Mouse (Mus musculus): ENCODE data around the gene Dpf3. TPM values are rescaled to one million over a fixed set of nuclear protein-coding genes. Genes with fewer than 3 reads are reported as not detected.
A peak's percentile ranks its signal among the peaks of the same experiment; 100 is the strongest.

The Dpf3 gene
- 5.2 to 5.5 TPM (median 5.3 TPM) in 3 replicates for total RNA-seq (2017)

- ATAC-seq (replicated peaks; ENCODE audit: insufficient number of reproducible peaks, low FRiP score, low TSS enrichment, poor library complexity, severe bottlenecking): peak; percentile 94
Measured at GRCm38 (mm10) chr12:83487476-83487991, at the start of gene Dpf3. TSS of gene Dpf3 (minus strand) at chr12:83487716.

GRCm38 (mm10) chr12:83536039-83536438 lies 48.5 kb upstream of the Dpf3 start:
- no peak for ATAC-seq (replicated peaks; ENCODE audit: insufficient number of reproducible peaks, low FRiP score, low TSS enrichment, poor library complexity, severe bottlenecking)

- ATAC-seq (replicated peaks; ENCODE audit: insufficient number of reproducible peaks, low FRiP score, low TSS enrichment, poor library complexity, severe bottlenecking): no peak
Measured at GRCm38 (mm10) chr12:83535428-83535827, 47.9 kb upstream of the Dpf3 start.

- ATAC-seq (replicated peaks; ENCODE audit: insufficient number of reproducible peaks, low FRiP score, low TSS enrichment, poor library complexity, severe bottlenecking): no peak
Measured at GRCm38 (mm10) chr12:83534190-83534589, 46.7 kb upstream of the Dpf3 start.

DNA sequence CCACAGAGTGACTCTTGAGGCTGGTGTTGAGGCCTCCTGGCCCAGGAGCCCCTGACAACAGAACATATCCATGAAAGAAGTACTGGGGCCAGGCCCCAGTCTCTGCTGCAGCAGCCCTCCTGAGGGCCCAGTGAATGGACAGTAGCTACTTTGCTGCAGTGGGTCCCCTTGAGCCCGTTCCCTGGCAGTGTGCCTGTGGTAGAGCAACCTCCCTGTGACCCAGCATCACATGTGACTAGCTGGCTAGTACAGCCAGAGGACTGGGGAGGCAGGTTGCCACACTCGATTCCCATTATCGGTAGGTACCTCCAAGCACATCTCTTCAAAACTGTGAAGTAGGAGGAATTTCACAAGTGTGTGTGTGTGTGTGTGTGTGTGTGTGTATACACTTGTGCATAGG lies 45.5 kb upstream of the Dpf3 start:
- no peak for ATAC-seq (replicated peaks; ENCODE audit: insufficient number of reproducible peaks, low FRiP score, low TSS enrichment, poor library complexity, severe bottlenecking)

GRCm38 (mm10) chr12:83531992-83532391 lies 44.5 kb upstream of the Dpf3 start:
- no peak for ATAC-seq (replicated peaks; ENCODE audit: insufficient number of reproducible peaks, low FRiP score, low TSS enrichment, poor library complexity, severe bottlenecking)

DNA sequence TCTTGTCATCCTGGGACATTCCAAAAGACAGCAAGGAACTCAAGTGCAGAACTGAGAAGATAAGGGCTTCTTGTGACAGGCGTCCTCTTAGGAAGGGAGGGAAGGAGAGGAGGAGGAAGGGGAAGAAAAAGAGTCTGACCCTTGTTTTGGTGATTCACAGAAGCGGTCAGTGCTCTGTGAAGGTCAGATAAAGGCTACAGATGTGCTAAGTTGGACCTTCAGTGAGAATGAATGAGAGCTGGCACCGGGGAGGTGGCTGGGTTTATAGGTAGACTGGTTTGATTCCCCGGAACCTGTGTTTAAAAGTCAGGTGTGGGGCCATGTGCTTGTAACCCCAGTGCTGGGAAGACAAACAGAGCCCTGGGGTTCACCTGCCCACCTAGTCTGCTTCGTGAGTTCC lies 41.1 kb upstream of the Dpf3 start:
- no peak for ATAC-seq (replicated peaks; ENCODE audit: insufficient number of reproducible peaks, low FRiP score, low TSS enrichment, poor library complexity, severe bottlenecking)

DNA sequence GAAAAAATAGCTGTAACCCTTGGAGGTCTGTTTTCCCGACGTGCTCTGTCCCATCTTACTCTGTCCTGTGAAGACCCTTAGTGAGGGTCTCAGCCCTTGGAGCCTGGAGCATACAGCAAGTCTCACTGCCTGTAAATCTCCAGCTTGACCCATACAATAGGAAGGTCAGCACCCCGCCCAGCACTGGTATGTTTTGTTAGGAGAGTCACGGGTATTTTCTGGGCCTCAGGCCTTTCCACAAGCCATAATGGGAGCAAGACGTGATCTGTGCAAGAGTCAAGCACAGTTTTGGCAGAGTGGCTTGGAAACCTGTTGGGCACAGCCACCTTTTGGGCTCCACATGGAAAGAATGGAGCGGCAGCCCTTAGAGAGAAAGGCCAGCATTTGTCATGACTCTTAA lies 40.3 kb upstream of the Dpf3 start:
- no peak for ATAC-seq (replicated peaks; ENCODE audit: insufficient number of reproducible peaks, low FRiP score, low TSS enrichment, poor library complexity, severe bottlenecking)

DNA sequence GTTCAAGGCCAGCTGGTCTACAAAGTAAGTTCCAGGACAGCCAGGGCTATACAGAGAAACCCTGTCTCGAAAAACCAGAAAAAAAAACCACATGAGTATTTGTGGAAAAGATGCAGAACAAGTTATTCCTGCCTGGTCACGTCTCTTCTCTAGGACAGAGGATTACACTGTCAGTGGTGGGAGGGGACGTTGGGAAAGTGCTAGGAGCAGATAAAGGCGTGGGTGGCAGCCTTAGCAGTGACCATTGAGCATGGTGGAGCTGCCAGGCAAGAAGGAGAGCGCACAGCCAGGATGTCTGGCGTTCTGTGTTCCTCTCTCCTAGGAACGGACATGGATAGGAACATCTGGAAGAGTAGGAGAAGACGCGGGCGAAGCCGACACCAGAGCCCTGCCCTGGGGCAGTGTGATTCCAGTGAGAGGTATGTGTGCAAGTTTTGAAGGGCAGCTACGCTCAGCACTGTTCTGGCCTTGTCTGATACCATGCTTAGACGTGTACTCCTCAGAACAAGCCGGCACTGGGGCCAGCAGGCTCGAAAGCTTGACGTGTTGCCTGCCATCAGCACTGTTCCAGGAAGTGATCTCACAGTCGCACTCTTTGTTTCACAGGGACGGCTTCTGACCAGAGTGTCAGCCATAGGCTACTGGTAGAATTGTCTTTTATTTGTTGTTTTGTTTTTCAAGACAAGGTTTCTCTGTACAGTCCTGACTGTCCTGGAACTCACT lies 38.5 kb upstream of the Dpf3 start:
- ATAC-seq (replicated peaks; ENCODE audit: insufficient number of reproducible peaks, low FRiP score, low TSS enrichment, poor library complexity, severe bottlenecking): no peak

DNA sequence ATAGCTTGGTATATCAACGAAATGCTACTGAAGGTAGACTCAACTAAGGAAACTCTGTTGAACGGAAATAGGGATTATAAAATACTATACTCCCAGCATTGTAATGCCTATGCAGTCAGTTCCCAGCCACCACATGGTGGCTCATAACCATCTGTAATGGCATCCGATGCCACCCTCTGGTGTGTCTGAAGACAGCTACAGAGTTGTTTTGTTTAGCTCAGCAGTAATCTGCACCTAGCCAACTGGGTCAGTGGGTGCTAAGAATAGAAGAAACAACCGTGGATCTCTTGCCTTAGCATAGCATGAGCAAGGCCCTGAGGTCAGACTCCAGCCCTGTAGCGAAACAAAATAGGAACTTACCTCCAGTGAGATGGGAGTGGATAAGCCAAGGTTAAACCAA lies 36.8 kb upstream of the Dpf3 start:
- ATAC-seq (replicated peaks; ENCODE audit: insufficient number of reproducible peaks, low FRiP score, low TSS enrichment, poor library complexity, severe bottlenecking): no peak

DNA sequence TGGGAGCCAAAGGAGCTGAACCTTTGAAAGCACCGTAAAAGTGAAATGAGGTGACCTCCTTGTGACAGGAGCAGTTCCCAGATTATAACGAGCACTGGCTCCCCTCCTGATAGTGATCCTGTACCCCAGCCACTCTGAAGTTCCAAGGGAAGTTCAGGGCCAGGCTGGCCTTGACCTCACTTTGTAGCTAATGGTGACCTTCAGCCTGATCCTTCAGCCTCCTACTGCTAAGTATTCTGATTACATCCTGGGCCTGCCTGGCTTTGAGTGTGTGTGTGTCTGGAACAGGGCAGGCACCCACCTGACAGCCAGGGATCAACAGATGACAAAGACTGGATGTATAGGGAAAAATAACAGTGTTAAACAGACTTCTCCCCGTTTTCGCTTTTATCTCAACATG lies 36.4 kb upstream of the Dpf3 start:
- ATAC-seq (replicated peaks; ENCODE audit: insufficient number of reproducible peaks, low FRiP score, low TSS enrichment, poor library complexity, severe bottlenecking): no peak

GRCm38 (mm10) chr12:83523056-83523455 lies 35.5 kb upstream of the Dpf3 start:
- ATAC-seq (replicated peaks; ENCODE audit: insufficient number of reproducible peaks, low FRiP score, low TSS enrichment, poor library complexity, severe bottlenecking): no peak

DNA sequence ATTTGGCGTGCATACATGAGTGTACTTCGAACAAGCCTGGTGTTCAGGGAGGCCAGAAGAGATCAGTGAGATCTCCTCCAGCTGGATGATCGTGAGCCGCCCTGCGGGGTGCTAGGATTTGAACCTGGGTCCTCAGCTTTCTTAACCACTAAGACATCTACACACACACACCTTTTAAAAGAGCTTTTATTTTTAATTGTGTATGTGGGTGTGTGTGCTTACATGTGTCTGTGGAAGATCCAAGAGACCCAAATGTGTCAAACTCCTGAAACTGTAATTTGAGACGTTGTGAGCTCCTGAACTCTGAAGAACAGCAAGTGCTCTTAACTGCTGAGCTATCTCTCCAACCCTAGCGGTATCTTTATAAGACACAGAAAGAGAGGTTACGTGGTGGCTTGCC lies 33.6 kb upstream of the Dpf3 start:
- ATAC-seq (replicated peaks; ENCODE audit: insufficient number of reproducible peaks, low FRiP score, low TSS enrichment, poor library complexity, severe bottlenecking): no peak

GRCm38 (mm10) chr12:83520311-83520890 lies 32.9 kb upstream of the Dpf3 start, which contains the start of gene Dcaf4:
TSS of gene Dcaf4 (plus strand) at chr12:83520466.
- ATAC-seq (replicated peaks; ENCODE audit: insufficient number of reproducible peaks, low FRiP score, low TSS enrichment, poor library complexity, severe bottlenecking): peak; percentile 97

DNA sequence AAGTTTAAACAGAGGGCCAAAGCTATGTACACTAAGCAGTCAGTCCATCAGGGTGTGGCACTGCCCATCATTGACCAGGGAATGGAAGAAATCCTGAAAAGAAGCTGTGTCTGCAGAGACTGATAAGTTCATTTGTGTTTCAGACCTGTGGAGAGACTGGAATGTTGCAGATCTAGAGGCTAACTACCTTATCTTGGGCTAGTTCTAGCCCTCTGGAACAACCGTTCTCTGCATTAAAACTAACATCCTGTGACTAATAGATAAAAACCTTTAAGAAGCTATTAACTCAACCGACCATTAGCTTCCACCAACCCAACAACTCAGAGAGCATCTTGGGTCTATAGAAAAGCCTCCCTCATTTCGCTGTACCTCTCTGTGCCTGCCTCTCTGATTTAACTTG lies 30.1 kb upstream of the Dpf3 start:
- ATAC-seq (replicated peaks; ENCODE audit: insufficient number of reproducible peaks, low FRiP score, low TSS enrichment, poor library complexity, severe bottlenecking): no peak

DNA sequence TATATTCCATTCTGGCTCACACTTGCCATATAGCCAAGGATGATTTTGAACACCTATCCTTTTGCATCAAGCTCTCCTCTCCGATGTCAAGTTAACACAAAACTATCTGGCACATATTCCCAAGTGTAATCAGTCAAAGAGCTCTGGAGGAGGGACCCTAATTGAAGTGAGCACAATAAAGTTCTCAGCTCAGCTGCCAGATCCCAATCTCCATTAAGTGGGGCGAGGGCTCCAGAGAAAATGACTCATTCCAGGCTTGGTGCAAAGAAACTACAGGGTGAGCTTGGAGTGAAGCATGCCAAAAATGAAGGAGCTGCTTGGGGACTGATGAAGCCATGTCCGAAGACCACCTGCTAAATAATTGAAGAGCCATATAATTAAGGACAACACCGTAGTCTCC lies 26.7 kb upstream of the Dpf3 start:
- ATAC-seq (replicated peaks; ENCODE audit: insufficient number of reproducible peaks, low FRiP score, low TSS enrichment, poor library complexity, severe bottlenecking): no peak

- no peak for ATAC-seq (replicated peaks; ENCODE audit: insufficient number of reproducible peaks, low FRiP score, low TSS enrichment, poor library complexity, severe bottlenecking)
Measured at GRCm38 (mm10) chr12:83513185-83513584, 25.7 kb upstream of the Dpf3 start.

GRCm38 (mm10) chr12:83512783-83513182 lies 25.3 kb upstream of the Dpf3 start:
- no peak for ATAC-seq (replicated peaks; ENCODE audit: insufficient number of reproducible peaks, low FRiP score, low TSS enrichment, poor library complexity, severe bottlenecking)

- no peak for ATAC-seq (replicated peaks; ENCODE audit: insufficient number of reproducible peaks, low FRiP score, low TSS enrichment, poor library complexity, severe bottlenecking)
Measured at GRCm38 (mm10) chr12:83510586-83510985, 23.1 kb upstream of the Dpf3 start.

DNA sequence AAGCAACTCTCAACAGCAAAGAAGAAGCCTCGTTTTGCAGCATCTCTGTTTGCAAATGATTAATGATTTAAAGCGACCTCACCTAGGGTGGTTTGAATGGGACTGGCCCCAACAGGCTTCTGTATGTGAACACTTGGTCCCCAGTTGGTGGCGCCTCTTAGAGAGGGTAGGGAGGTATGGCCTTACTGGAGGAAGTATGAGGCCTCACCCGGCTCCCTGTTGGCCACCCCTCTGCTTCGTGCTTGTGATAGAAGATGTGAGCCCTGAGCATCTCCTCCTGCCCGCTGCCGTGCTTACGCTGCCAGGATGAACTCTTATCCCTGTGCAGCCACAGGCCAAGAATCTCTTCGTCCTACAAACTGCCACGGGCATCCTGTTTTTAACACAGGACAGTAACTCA lies 19.0 kb upstream of the Dpf3 start:
- no peak for ATAC-seq (replicated peaks; ENCODE audit: insufficient number of reproducible peaks, low FRiP score, low TSS enrichment, poor library complexity, severe bottlenecking)
